Mouse (Mus musculus): ENCODE results near the gene Fgfr2.

DNA sequence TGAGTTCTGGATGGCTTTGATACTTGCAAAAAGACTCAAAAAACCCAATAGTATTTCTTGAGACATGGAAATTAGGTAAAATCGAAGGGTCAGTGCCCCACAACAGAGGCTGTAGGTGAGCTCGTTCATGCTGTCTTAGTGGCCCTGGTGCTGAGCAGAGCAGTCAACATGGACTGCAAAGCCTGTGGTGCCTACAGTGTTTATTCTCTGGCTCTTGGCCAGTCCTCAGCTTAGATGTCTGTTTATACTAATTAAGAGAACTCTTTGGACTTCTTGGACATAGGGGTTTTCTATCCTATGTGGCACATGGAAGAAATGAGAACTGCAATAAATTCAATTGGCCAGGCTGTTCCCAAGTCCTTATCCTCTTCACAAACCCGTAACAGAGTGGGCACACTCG, 2811.8 kb downstream of the Fgfr2 start:
- TF ChIP-seq CTCF (IDR thresholded peaks at IDR 0.05) (no peak), EP300 (IDR thresholded peaks at IDR 0.05) (no peak)
